Mouse (Mus musculus) kidney, postnatal 10 days (tissue): Measurements from ENCODE around the gene Olfr730.

Experiments
- DNase-seq: peaks from one replicate; pipeline ENCODE4 v3.0.0; 2021; ENCODE audit warnings: mixed read lengths

Olfr730 gene

DNA sequence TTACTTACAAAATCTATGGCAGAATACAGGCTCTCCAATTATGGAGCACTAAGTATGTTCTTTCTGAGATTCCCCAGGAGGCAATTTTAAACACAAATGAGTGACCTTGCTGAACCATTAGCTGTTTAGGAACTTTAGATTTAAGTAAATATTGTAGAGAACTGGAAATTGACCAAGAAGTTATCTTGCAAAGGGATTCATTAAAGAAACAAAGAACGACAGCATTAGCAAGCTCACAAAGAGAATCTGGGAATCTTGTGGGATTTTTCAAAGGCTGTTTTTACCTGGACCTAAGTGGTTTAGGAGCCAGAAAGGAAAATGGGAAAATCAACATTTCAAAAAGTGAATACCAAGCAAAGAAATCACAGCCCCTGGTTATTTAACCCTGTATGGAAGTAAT, at the start of gene Olfr730:
Olfr730 (minus strand) TSS at position 101 of the 400 bp plus-strand sequence.
- no peak for DNase-seq

DNA sequence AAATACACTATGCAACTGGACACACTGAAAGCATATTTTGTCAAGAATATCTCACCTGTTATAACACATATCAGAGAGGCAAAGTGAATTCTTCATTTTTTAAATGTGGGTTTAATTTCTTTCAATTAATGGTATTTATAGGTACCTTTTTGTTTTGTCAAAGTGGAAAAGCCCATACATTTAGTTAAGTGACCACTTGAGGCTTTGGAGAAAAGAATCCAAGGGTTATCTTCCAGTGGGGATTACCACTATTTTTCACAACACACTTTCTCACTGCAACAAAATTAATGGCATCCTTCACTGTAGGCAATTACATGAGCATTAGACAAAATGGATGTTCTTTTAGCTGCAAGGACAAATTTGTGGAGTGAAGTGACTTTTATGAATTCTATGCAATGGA, 35.2 kb downstream of the Olfr730 start, which contains the start of gene Olfr729:
Olfr729 (minus strand) TSS at position 101 of the 400 bp plus-strand sequence.
- DNase-seq, result no peak

DNA sequence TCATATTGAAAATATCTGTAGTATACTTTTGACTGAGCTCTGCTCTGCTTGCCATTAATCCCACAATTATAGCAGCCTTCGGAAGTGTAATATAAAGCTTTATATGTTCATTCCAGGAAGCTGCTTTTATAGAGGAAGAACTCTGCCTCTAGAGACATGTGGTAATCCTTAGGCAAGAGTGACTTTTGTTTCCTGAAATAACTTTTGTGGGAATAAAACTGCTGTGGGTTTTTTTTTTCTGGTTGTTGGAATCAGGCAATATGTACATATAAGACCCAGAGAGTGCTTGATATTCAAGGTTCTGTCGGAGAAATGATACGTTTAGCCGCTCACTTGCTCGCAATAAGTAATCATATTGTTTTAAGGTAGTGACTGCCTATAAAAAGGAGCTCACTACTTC, 45.4 kb downstream of the Olfr730 start, which contains the start of gene Olfr728:
Olfr728 (minus strand) TSS at position 101 of the 400 bp plus-strand sequence.
- DNase-seq, result no peak
